ENCODE assay signal across 17 mouse cellular contexts in the genomic region with DNA sequence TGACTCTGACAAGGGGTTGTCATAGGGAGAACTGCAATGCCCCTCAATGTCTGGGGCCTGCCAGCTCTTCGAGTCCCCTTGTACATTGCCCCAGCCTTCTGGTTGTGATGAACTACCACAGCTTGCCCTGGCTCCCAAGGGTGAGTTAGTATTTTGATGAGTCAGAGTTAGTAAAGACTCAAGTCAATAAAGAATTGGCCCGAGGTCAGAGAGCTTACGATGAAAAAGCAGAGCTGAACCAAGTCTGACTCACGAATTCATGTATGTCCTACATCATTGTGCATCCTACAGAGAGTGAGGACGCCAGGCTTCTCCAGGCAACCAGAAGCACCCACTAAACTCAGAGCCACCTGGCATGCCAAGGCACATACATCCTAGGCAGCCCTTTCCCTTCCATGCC.
"Had no signal": no experiment of that assay in that cellular context is flagged by ENCODE, and none has a peak within 500 bp of the region (broad histone marks: within the 10 kb centered on the region; RNA-seq: fewer than 3 reads in every experiment).

No protein-coding gene starts in this region.

- H3K27ac ChIP-seq: midbrain, embryonic 13.5 days; midbrain, embryonic 15.5 days; neural tube, embryonic 13.5 days; neural tube, embryonic 15.5 days had no signal

- H3K36me3 ChIP-seq: midbrain, embryonic 13.5 days; midbrain, embryonic 15.5 days; neural tube, embryonic 13.5 days; neural tube, embryonic 15.5 days had no signal

- H3K4me1 ChIP-seq: megakaryocyte, embryonic 14.5 days; midbrain, embryonic 13.5 days; midbrain, embryonic 15.5 days; neural tube, embryonic 13.5 days; neural tube, embryonic 15.5 days had no signal

- H3K27me3 ChIP-seq: megakaryocyte, embryonic 14.5 days; midbrain, embryonic 13.5 days; midbrain, embryonic 15.5 days; neural tube, embryonic 13.5 days; neural tube, embryonic 15.5 days had no signal

- DNase-seq: lung, adult 18-20 months; lung, embryonic 14.5 days; lung, postnatal 10 days; lung, postnatal 4 days; retina, postnatal 1 day; right cerebral cortex, adult 18-20 months; right cerebral cortex, postnatal 25 days; right cerebral cortex, postnatal 4 days; spleen, adult 18-20 months; thymus, adult 18-20 months; thymus, postnatal 14 days; thymus, postnatal 36 days had no signal

- H3K9ac ChIP-seq: lung, embryonic 14.5 days; midbrain, embryonic 13.5 days; midbrain, embryonic 15.5 days; neural tube, embryonic 13.5 days; neural tube, embryonic 15.5 days had no signal

- ATAC-seq: midbrain, embryonic 13.5 days; midbrain, embryonic 15.5 days had no signal

- H3K4me3 ChIP-seq: megakaryocyte, embryonic 14.5 days; midbrain, embryonic 13.5 days; midbrain, embryonic 15.5 days; neural tube, embryonic 13.5 days; neural tube, embryonic 15.5 days had no signal
